38 mouse cellular contexts compared by ENCODE assay signal in genomic region chr4:44036455-44036854, GRCm38 (mm10). TPM values are rescaled to one million over a fixed set of nuclear protein-coding genes. Genes with fewer than 3 reads are reported as not detected.
"Had no signal": no experiment of that assay in that cellular context is flagged by ENCODE, and none has a peak within 500 bp of the region (broad histone marks: within the 10 kb centered on the region; RNA-seq: fewer than 3 reads in every experiment).

No protein-coding gene starts in this region.

- DNase-seq: forebrain, postnatal 0 days; gastrocnemius, postnatal 14 days; gastrocnemius, postnatal 36 days; heart, adult 11 months; heart, adult 2 months; heart, postnatal 10 days; heart, postnatal 4 days; kidney, adult 11 months; kidney, adult 2 months; kidney, adult 9 months; kidney, postnatal 14 days; kidney, postnatal 36 days; layer of hippocampus, adult 9-11 months; liver; liver, embryonic 13.5 days had no signal

- H3K4me2 ChIP-seq: heart, embryonic 12.5 days; hindbrain, embryonic 12.5 days; hindbrain, embryonic 14.5 days; kidney, embryonic 15.5 days; limb, embryonic 12.5 days; liver, embryonic 11.5 days; liver, embryonic 13.5 days; liver, embryonic 15.5 days had no signal

- H3K4me3 ChIP-seq: heart, adult 2 months; heart, embryonic 10.5 days; heart, embryonic 12.5 days; hindbrain, embryonic 10.5 days; hindbrain, embryonic 12.5 days; kidney, embryonic 15.5 days; left cerebral cortex, adult 2 months; limb, embryonic 12.5 days; liver, embryonic 13.5 days; liver, embryonic 15.5 days had no signal

- H3K27me3 ChIP-seq: heart, embryonic 12.5 days; hindbrain, embryonic 12.5 days; kidney, embryonic 15.5 days; limb, embryonic 12.5 days; liver, embryonic 13.5 days; liver, embryonic 15.5 days had no signal

- ATAC-seq: forebrain, postnatal 0 days; hindbrain, embryonic 16.5 days had no signal

- H3K4me1 ChIP-seq: heart, embryonic 12.5 days; hindbrain, embryonic 10.5 days; hindbrain, embryonic 12.5 days; kidney, embryonic 15.5 days; limb, embryonic 12.5 days; liver, embryonic 13.5 days; liver, embryonic 15.5 days had no signal

- H3K9ac ChIP-seq: forebrain, postnatal 0 days; heart, embryonic 12.5 days; hindbrain, embryonic 12.5 days; hindbrain, embryonic 14.5 days; kidney, embryonic 15.5 days; limb, embryonic 12.5 days; liver, embryonic 13.5 days; liver, embryonic 15.5 days had no signal

- H3K9me3 ChIP-seq: heart, embryonic 10.5 days; heart, embryonic 12.5 days; hindbrain, embryonic 10.5 days; hindbrain, embryonic 12.5 days; kidney, embryonic 15.5 days; limb, embryonic 12.5 days; liver, embryonic 13.5 days; liver, embryonic 15.5 days had no signal

- H3K27ac ChIP-seq: heart, adult 2 months; heart, embryonic 10.5 days; hindbrain, embryonic 10.5 days; hindbrain, embryonic 12.5 days; hindbrain, embryonic 14.5 days; kidney, embryonic 15.5 days; kidney, postnatal 0 days; left cerebral cortex, adult 2 months; limb, embryonic 12.5 days; liver, embryonic 13.5 days; liver, embryonic 15.5 days had no signal

RNA-seq across cellular contexts. Expression of gene Ccin, which starts 53.2 kb away (rescaled TPM):
- total RNA-seq: gastrocnemius, adult 18-20 months; gastrocnemius, adult 8-10 months; gastrocnemius, postnatal 36 days; heart, adult 2 months; heart, postnatal 25 days; layer of hippocampus, adult 18-20 months; layer of hippocampus, adult 8-10 months; layer of hippocampus, postnatal 14 days; left cerebral cortex, adult 2 months; left cerebral cortex, postnatal 14 days; left cerebral cortex, postnatal 36 days had no signal
- polyA plus RNA-seq: forebrain, postnatal 0 days; heart, embryonic 10.5 days; heart, embryonic 14.5 days; heart, embryonic 16.5 days; hindbrain, embryonic 10.5 days; hindbrain, embryonic 12.5 days; hindbrain, embryonic 16.5 days; kidney, embryonic 15.5 days; kidney, postnatal 0 days; large intestine, adult 2 months; limb, embryonic 12.5 days; liver, embryonic 11.5 days; liver, embryonic 13.5 days; liver, embryonic 15.5 days had no signal
